Mouse (Mus musculus) layer of hippocampus, adult 11-12 months (tissue): ENCODE results near the gene Epn3.

ENCODE experiments used
- DNase-seq: peaks from one replicate; pipeline ENCODE4 v3.0.0; 2022; ENCODE audit warnings: low spot score

The Epn3 gene

GRCm38 (mm10) chr11:94499661-94500152 is at the start of gene Epn3:
Gene Epn3, minus strand, starts transcription at chr11:94499974.
- no peak for DNase-seq

- peak; percentile 97 for DNase-seq
These were observed 49.3 kb upstream of the Epn3 start, which contains the start of gene Rsad1 for GRCm38 (mm10) chr11:94548888-94549690. Gene Rsad1, minus strand, starts transcription at chr11:94549255.

GRCm38 (mm10) chr11:94548041-94548784 is 48.4 kb upstream of the Epn3 start:
- peak; percentile 67 for DNase-seq

- no peak for DNase-seq
These were observed 47.5 kb upstream of the Epn3 start for GRCm38 (mm10) chr11:94547271-94547670.

GRCm38 (mm10) chr11:94546381-94546780 is 46.6 kb upstream of the Epn3 start:
- no peak for DNase-seq

- DNase-seq: no peak
These were observed 44.6 kb upstream of the Epn3 start for GRCm38 (mm10) chr11:94544422-94544821.

- peak; percentile 96 for DNase-seq
These were observed 44.2 kb upstream of the Epn3 start for GRCm38 (mm10) chr11:94543932-94544331.

GRCm38 (mm10) chr11:94543344-94543743 is 43.6 kb upstream of the Epn3 start:
- DNase-seq: no peak

- no peak for DNase-seq
These were observed 42.6 kb upstream of the Epn3 start for GRCm38 (mm10) chr11:94542400-94542799.

GRCm38 (mm10) chr11:94539761-94540160 is 40.0 kb upstream of the Epn3 start:
- no peak for DNase-seq

- DNase-seq: no peak
These were observed 39.0 kb upstream of the Epn3 start for GRCm38 (mm10) chr11:94538733-94539292.

- DNase-seq: no peak
These were observed 33.4 kb upstream of the Epn3 start for GRCm38 (mm10) chr11:94533171-94533570.

- DNase-seq: no peak
These were observed 29.1 kb upstream of the Epn3 start for GRCm38 (mm10) chr11:94528879-94529278.

GRCm38 (mm10) chr11:94526171-94526879 is 26.6 kb upstream of the Epn3 start:
- no peak for DNase-seq

- peak; percentile 56 for DNase-seq
These were observed 21.6 kb upstream of the Epn3 start, which contains the start of gene Mycbpap for GRCm38 (mm10) chr11:94521219-94521843. Gene Mycbpap, minus strand, starts transcription at chr11:94521742.

- DNase-seq: no peak
These were observed 13.7 kb upstream of the Epn3 start for GRCm38 (mm10) chr11:94513452-94513851.

GRCm38 (mm10) chr11:94508976-94509375 is 9.2 kb upstream of the Epn3 start:
- no peak for DNase-seq

- no peak for DNase-seq
These were observed 1.7 kb upstream of the Epn3 start for GRCm38 (mm10) chr11:94501482-94501881.

- no peak for DNase-seq
These were observed 588 bp upstream of the Epn3 start for GRCm38 (mm10) chr11:94500362-94500761.

- peak; percentile 44 for DNase-seq
These were observed 739 bp downstream of the Epn3 start for GRCm38 (mm10) chr11:94499035-94499434.
